Mouse (Mus musculus): ENCODE measurements around the gene Morf4l1.

DNA sequence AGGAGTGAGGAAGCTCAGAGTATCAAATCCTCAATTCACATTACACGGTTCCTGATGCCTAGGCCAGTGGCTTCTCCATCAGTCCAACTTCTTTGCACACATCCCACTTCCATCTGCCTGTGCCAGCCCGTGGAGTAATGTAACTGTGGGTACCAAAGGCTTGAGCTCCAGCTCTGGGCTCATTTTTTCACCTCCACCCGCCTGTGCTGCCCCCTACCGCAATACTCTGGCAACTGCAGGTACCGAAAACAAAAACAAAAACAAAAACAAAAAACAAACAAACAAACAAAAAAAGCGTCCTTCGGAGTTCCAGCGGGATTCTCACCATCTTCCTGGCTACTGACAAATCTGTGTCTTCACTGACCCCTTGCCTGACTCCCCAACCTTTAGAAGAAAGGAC, 20.9 kb upstream of the Morf4l1 start:
- TF ChIP-seq CTCF (IDR thresholded peaks at IDR 0.05; ENCODE audit: insufficient read depth, low read depth, low read length) (no peak), POLR2A (IDR thresholded peaks at IDR 0.05; ENCODE audit: insufficient read depth, low read depth, low read length) (no peak)

Measured in olfactory bulb, adult 2 months (tissue).